Mouse (Mus musculus) bone marrow macrophage, adult 2 months (primary cell): ENCODE results near the gene Drp2. TPM values are rescaled to one million over a fixed set of nuclear protein-coding genes. Genes with fewer than 3 reads are reported as not detected.

Experiments
- H3K27ac ChIP-seq: 2 replicates; pipeline ENCODE4 v1.5.1; 2012; ENCODE audit warnings: low read depth, low read length; ENCODE audit not compliant: insufficient read depth
- H3K4me1 ChIP-seq: 2 replicates; pipeline ENCODE4 v1.6.1; 2012; ENCODE audit warnings: low read length; ENCODE audit not compliant: control insufficient read depth, insufficient read depth
- H3K4me3 ChIP-seq: 2 replicates; pipeline ENCODE4 v1.5.1; 2012; ENCODE audit warnings: mild to moderate bottlenecking, low read length, moderate library complexity; ENCODE audit not compliant: insufficient read depth
- CTCF ChIP-seq: IDR thresholded peaks from 2 replicates; pipeline ENCODE4 v1.5.1; 2012; ENCODE audit warnings: low read depth, mild to moderate bottlenecking, low read length, moderate library complexity
- POLR2A ChIP-seq: IDR thresholded peaks from 2 replicates; pipeline ENCODE4 v1.6.1; 2012; ENCODE audit warnings: mild to moderate bottlenecking, low read depth, low read length, borderline replicate concordance
- polyA plus RNA-seq: library from polyadenylated mRNA; stranded (reverse); fragments of >200 nt; gene quantifications from 2 replicates; pipeline ENCODE4 v1.2.4, GENCODE M21; 2012; ENCODE audit not compliant: missing spikeins, insufficient read depth, insufficient read length

The Drp2 gene
- polyA plus RNA-seq, 1 experiment = 0.15 TPM

DNA sequence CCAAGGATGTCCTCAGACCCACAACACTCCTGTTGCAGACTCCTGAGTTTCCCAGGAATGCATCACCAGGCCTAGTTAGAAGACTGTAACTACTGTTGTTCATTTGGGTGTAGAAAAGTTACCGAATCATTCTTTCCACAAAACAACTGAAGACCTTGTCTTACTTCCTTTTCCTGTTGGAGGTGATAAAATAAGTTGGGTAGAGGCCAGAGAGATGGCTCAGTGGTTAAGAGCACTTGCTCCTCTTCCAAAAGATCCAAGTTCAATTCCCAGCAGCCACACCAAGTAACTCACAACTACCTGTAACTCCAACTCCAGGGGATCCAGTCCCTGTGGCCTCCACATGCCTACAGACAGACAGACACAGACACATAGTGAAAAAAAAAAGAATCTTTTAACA is 7.7 kb downstream of the Drp2 start:
- Histone ChIP-seq H3K4me1 (no peaks in the 10 kb centered on the region), H3K27ac (no peak overlapping the region), H3K4me3 (no peak overlapping the region)
- TF ChIP-seq POLR2A = no peak
- no peak for TF ChIP-seq CTCF

DNA sequence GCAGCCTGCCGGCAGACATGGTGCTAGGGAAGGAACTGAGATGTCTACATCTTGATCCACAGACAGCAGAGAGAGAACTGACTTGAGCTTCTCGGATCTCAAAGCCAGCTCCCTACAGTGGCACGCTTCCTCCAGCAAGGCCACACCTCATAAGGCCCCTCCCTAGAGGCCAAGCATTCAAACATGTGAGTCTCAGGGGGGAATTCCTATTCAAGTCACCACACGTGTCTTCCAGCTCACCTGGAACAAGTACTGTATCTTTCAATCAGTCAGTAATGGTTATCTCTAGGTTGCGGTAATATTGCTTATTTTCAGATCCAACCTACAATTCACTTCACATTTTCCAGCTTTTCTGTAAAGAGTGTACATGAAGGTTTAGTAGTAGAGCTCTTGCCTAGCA is 15.7 kb downstream of the Drp2 start:
- H3K27ac ChIP-seq = no peak overlapping the region
- H3K4me1 ChIP-seq = peaks cover 7% of the 10 kb centered on the region
- H3K4me3 ChIP-seq = no peak overlapping the region
- no peak for TF ChIP-seq POLR2A
- TF ChIP-seq CTCF = no peak

- no peak for TF ChIP-seq POLR2A
- no peak for TF ChIP-seq CTCF
- Histone ChIP-seq H3K27ac (no peak overlapping the region), H3K4me1 (peaks cover 7% of the 10 kb centered on the region), H3K4me3 (no peak overlapping the region)
These were observed 19.9 kb downstream of the Drp2 start for GRCm38 (mm10) chrX:134424263-134424662.

GRCm38 (mm10) chrX:134425798-134426197 is 21.4 kb downstream of the Drp2 start:
- TF ChIP-seq CTCF (no peak), POLR2A (no peak)
- Histone ChIP-seq H3K4me3 (no peak overlapping the region), H3K27ac (no peak overlapping the region), H3K4me1 (peaks cover 7% of the 10 kb centered on the region)

GRCm38 (mm10) chrX:134426819-134427218 is 22.5 kb downstream of the Drp2 start:
- Histone ChIP-seq H3K4me1 (peaks cover 7% of the 10 kb centered on the region), H3K27ac (no peak overlapping the region), H3K4me3 (no peak overlapping the region)
- no peak for TF ChIP-seq CTCF
- TF ChIP-seq POLR2A = no peak

- H3K4me1 ChIP-seq = peaks cover 7% of the 10 kb centered on the region
- TF ChIP-seq CTCF (no peak), POLR2A (no peak)
- H3K4me3 ChIP-seq = no peak overlapping the region
- H3K27ac ChIP-seq = no peak overlapping the region
These were observed 23.0 kb downstream of the Drp2 start for GRCm38 (mm10) chrX:134427307-134427706.

GRCm38 (mm10) chrX:134474988-134475710 is 70.8 kb downstream of the Drp2 start:
- Histone ChIP-seq H3K4me3 (no peak overlapping the region), H3K27ac (no peak overlapping the region), H3K4me1 (no peaks in the 10 kb centered on the region)
- TF ChIP-seq CTCF (no peak), POLR2A (no peak)

DNA sequence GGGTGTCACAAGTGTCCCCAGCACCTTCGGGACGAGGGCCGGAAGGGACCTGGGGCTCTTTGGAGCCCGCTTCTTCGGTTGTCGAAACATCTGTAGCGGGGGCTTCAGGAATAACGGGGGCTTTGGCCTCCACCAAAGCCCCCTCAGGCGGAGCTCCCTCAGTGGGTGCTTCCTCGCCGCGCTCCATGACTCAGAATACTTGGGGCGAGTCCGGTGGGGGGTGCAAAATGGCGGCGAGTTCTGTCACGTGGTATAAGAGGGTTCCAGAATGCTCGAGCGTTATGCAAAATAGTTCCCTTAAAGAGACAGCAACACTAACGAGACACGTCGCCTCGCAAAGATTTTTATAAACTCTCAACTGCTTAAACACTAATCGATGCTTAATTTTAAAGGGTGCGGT is 71.9 kb downstream of the Drp2 start, which contains the start of gene Taf7l:
Gene Taf7l, minus strand, starts transcription at position 201 of the 400 bp plus-strand sequence.
- no peak for TF ChIP-seq POLR2A
- TF ChIP-seq CTCF = no peak
- H3K4me1 ChIP-seq = no peaks in the 10 kb centered on the region
- no peak within 1 kb of the TSS for H3K4me3 ChIP-seq
- H3K27ac ChIP-seq = no peak within 1 kb of the TSS

DNA sequence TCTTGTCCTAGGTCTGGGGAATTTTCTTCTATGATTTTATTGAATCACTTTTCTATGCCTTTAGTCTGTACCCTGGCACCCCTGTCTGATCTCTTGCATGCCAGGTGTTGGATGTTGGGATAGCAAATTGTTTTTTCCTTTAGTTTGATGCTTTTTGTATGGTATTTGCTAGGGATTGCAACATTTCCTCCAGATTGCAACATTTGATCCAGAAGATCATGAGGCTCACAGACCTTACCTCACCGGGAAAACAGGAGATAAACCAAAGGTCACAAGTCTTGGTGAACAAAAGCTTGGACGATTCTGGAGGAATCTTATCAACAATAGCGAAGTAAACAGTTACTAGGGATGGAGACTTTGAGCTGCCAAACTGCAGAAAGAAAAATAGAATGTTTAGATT is 77.4 kb downstream of the Drp2 start:
- Histone ChIP-seq H3K4me3 (no peak overlapping the region), H3K4me1 (no peaks in the 10 kb centered on the region), H3K27ac (no peak overlapping the region)
- no peak for TF ChIP-seq POLR2A
- TF ChIP-seq CTCF = no peak

DNA sequence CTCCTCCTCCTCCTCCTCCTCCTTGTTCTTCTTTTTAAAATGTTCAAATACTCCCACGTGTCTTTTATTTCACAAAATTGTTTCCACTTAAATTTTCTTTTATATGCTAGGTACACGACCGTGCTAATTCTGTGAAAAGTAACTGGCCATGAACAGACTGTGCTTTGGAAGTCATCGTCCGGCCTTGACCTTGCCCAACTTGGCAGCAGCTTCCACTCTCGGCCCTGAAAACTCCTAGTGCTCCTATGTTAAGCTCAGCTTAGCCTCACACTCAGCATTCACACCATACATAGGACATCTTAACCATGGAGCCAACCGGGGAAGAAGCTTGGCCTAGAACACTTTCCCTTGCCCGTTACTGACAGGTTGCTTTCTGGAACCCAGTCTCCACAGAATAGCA is 96.3 kb downstream of the Drp2 start:
- Histone ChIP-seq H3K27ac (no peak overlapping the region), H3K4me1 (no peaks in the 10 kb centered on the region), H3K4me3 (no peak overlapping the region)
- no peak for TF ChIP-seq POLR2A
- no peak for TF ChIP-seq CTCF

Other genes with a start within 250 kb of the Drp2 start
- gene Xkrx, start 242.5 kb upstream of the Drp2 start, polyA plus RNA-seq = 0.44 and 1.1 TPM in 2 replicates
- gene Arl13a, start 217.1 kb upstream of the Drp2 start, polyA plus RNA-seq = not detected in 2 replicates
- 0.50 and 0.83 TPM in 2 replicates for gene Nox1, start 182.6 kb upstream of the Drp2 start, polyA plus RNA-seq
- 24.3 and 24.7 TPM in 2 replicates for gene Trmt2b, start 127.6 kb upstream of the Drp2 start, polyA plus RNA-seq
- not detected in 2 replicates for gene Tmem35a, start 109.3 kb upstream of the Drp2 start, polyA plus RNA-seq
- 10.0 and 12.5 TPM in 2 replicates for gene Cenpi, start 96.5 kb upstream of the Drp2 start, polyA plus RNA-seq
- not detected in 2 replicates for gene Taf7l, start 71.9 kb downstream of the Drp2 start, polyA plus RNA-seq
- gene Timm8a1, start 137.3 kb downstream of the Drp2 start, polyA plus RNA-seq = 6.9 and 7.4 TPM in 2 replicates
- 73.8 and 74.3 TPM in 2 replicates for gene Btk, start 179.0 kb downstream of the Drp2 start, polyA plus RNA-seq
- gene Rpl36a, start 181.1 kb downstream of the Drp2 start, polyA plus RNA-seq = 520 and 660 TPM in 2 replicates
- 50.1 and 57.5 TPM in 2 replicates for gene Gla, start 196.6 kb downstream of the Drp2 start, polyA plus RNA-seq
- gene Hnrnph2, start 196.6 kb downstream of the Drp2 start, polyA plus RNA-seq = 105 TPM in 2 replicates